Mouse (Mus musculus) testis, adult 2 months (tissue): ENCODE data around the gene Ralgps1. TPM values are rescaled to one million over a fixed set of nuclear protein-coding genes. Genes with fewer than 3 reads are reported as not detected.
"Not testable (repeated sequence)": the region's sequence is repeated elsewhere in the genome, so short reads cannot be mapped to it uniquely, and the experiment has no call there.

Experiments
- H3K27ac ChIP-seq: fragments of 200-500 bp; 2 replicates; pipeline ENCODE4 v1.5.1; 2012; ENCODE audit warnings: low read depth, low read length; ENCODE audit not compliant: control insufficient read depth, insufficient read depth
- H3K27me3 ChIP-seq: fragments of 200-500 bp; 2 replicates; pipeline ENCODE4 v1.6.1; 2012; ENCODE audit warnings: mild to moderate bottlenecking, low read length, moderate library complexity; ENCODE audit not compliant: control insufficient read depth, insufficient read depth
- H3K36me3 ChIP-seq: fragments of 200-500 bp; 2 replicates; pipeline ENCODE4 v1.6.1; 2012; ENCODE audit warnings: mild to moderate bottlenecking, low read length; ENCODE audit not compliant: control insufficient read depth, insufficient read depth
- H3K4me1 ChIP-seq: fragments of 200-500 bp; 2 replicates; pipeline ENCODE4 v1.6.1; 2012; ENCODE audit warnings: low read length; ENCODE audit not compliant: control insufficient read depth, insufficient read depth
- H3K4me3 ChIP-seq: fragments of 200-500 bp; 2 replicates; pipeline ENCODE4 v1.5.1; 2012; ENCODE audit warnings: low read depth, mild to moderate bottlenecking, low read length, moderate library complexity, mixed read lengths; ENCODE audit not compliant: control insufficient read depth
- CTCF ChIP-seq: fragments of 200-500 bp; IDR thresholded peaks from 2 replicates; pipeline ENCODE4 v1.5.1; 2012; ENCODE audit warnings: low read depth, mild to moderate bottlenecking, inconsistent platforms, low read length, moderate library complexity; ENCODE audit not compliant: control insufficient read depth, insufficient read depth, insufficient replicate concordance
- POLR2A ChIP-seq: fragments of 200-500 bp; IDR thresholded peaks from 2 replicates; pipeline ENCODE4 v1.6.1; 2012; ENCODE audit warnings: low read depth, mild to moderate bottlenecking, inconsistent platforms, low read length, moderate library complexity; ENCODE audit not compliant: control insufficient read depth
- polyA plus RNA-seq: library from polyadenylated mRNA; depleted of rRNA; stranded (reverse); fragments of >200 nt; gene quantifications from 2 replicates; pipeline ENCODE4 v1.2.3, GENCODE M21; 2012; rRNA removed

Gene Ralgps1
- polyA plus RNA-seq, 1 experiment = 33.0 TPM

GRCm38 (mm10) chr2:33095221-33095671 lies 276.0 kb downstream of the Ralgps1 start:
- no peak for TF ChIP-seq POLR2A
- no peak for TF ChIP-seq CTCF
- Histone ChIP-seq H3K27ac (no peak overlapping the region), H3K36me3 (no peaks in the 10 kb centered on the region; the same call in 1 of the 2 replicates), H3K4me3 (no peak overlapping the region), H3K27me3 (no peaks in the 10 kb centered on the region), H3K4me1 (no peaks in the 10 kb centered on the region)

DNA sequence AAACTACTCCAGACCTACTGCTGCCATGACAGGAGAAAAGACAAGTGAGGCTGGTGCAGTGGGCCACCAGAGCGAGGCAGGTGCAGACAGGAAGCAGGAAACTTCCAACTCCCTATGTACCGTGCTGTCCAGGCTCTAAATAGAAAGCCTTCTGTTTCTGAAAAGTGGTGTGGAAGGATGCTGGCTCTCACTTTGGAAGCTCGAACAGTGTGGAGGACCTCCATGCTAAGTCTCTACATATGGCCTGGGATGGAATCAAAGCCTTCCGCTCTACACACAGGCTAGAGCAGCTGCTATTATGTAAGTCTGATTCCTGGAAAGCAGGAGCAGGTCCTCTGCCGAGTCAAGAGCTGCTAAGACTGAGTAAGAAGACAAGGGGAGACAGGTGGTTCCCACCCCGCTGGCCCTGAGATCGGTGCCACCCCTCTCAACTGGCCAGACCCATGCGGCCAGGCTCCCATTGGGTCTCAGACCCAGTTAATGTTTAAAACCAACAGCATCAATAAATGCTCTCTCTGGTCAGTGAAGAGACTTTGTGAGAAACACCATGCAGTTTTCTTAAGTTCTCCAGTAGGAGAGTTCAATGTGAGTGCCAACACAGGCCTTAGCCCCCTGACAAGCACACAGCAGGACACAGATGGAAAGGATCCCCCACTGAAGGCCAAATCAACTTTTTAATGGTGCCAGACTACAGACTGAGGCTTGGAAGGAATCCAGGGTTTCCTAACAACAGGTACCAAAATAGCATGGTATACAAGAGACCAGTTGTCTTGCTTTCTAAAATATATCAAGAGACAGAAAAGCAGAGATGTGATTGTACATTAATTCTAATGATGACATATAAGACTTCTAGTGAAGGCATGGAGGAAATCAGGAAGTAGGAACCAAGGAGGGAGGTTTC lies 280.4 kb downstream of the Ralgps1 start:
- Histone ChIP-seq H3K4me3 (no peak overlapping the region), H3K36me3 (no peaks in the 10 kb centered on the region), H3K27ac (no peak overlapping the region), H3K4me1 (no peaks in the 10 kb centered on the region), H3K27me3 (no peaks in the 10 kb centered on the region)
- TF ChIP-seq CTCF (no peak), POLR2A (no peak)

- H3K36me3 ChIP-seq, H3K27me3 ChIP-seq, H3K4me1 ChIP-seq, H3K4me3 ChIP-seq, H3K27ac ChIP-seq: not testable (repeated sequence)
These were observed 281.3 kb downstream of the Ralgps1 start for GRCm38 (mm10) chr2:33090033-33090400.

- H3K27ac ChIP-seq = no peak overlapping the region
- TF ChIP-seq POLR2A (no peak), CTCF (no peak)
- H3K4me3 ChIP-seq = no peak overlapping the region
- no peaks in the 10 kb centered on the region for H3K36me3 ChIP-seq
- H3K4me1 ChIP-seq = no peaks in the 10 kb centered on the region
- H3K27me3 ChIP-seq = no peaks in the 10 kb centered on the region
These were observed 281.8 kb downstream of the Ralgps1 start for GRCm38 (mm10) chr2:33089356-33090032.

DNA sequence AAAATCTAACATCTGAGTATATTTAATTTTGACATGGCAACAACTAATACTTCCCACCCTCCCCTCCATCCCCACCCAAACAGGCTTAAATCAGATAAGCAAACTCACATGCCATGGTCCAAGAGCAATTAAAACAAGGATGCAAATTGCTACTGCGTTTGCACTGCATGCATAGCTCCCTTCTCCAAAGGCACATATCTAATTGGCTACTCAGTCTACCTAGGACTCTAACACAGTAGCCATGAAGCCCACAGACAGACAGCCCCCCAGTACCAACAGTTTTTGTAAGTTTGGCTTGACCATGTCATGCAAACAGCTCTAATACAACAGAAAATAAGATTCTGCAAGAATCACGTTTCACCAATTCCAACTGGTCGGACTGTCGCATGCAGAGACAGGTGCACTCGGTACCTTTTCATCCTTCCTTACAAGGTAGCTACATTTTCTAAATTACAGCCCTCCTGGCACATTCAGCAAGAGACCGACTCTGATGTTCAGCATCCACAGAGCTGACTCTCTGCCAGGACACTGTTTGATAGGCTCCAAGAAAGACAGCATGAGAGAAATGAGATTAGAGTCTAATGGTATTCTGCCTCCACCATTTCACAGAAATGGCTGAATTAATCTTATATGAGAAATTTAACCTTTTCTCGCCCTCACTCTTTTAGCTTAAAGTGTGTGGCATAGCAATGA lies 284.5 kb downstream of the Ralgps1 start:
- Histone ChIP-seq H3K27ac (no peak overlapping the region), H3K4me3 (no peak overlapping the region), H3K27me3 (no peaks in the 10 kb centered on the region), H3K4me1 (no peaks in the 10 kb centered on the region), H3K36me3 (no peaks in the 10 kb centered on the region)
- TF ChIP-seq CTCF (no peak), POLR2A (no peak)

- Histone ChIP-seq H3K4me3 (no peak overlapping the region), H3K27me3 (no peaks in the 10 kb centered on the region), H3K36me3 (no peaks in the 10 kb centered on the region), H3K4me1 (no peaks in the 10 kb centered on the region), H3K27ac (no peak overlapping the region)
- no peak for TF ChIP-seq POLR2A
- no peak for TF ChIP-seq CTCF
These were observed 285.2 kb downstream of the Ralgps1 start for GRCm38 (mm10) chr2:33086016-33086596.

GRCm38 (mm10) chr2:33084221-33084620 lies 287.1 kb downstream of the Ralgps1 start:
- TF ChIP-seq POLR2A (no peak), CTCF (no peak)
- Histone ChIP-seq H3K4me1 (no peaks in the 10 kb centered on the region), H3K27ac (no peak overlapping the region)

More at GRCm38 (mm10) chr2:33084221-33084620, 287.1 kb downstream of the Ralgps1 start:
- Histone ChIP-seq H3K27me3 (no peaks in the 10 kb centered on the region), H3K4me3 (no peak overlapping the region), H3K36me3 (no peaks in the 10 kb centered on the region)

Other genes starting within 250 kb of the Ralgps1 start
- gene Garnl3, start 239.8 kb downstream of the Ralgps1 start, polyA plus RNA-seq = 46.5 and 54.3 TPM in 2 replicates
- gene Angptl2, start 155.4 kb downstream of the Ralgps1 start, polyA plus RNA-seq = 3.1 and 4.5 TPM in 2 replicates
- 10.5 and 10.9 TPM in 2 replicates for gene Zbtb34, start 59.8 kb upstream of the Ralgps1 start, polyA plus RNA-seq
- 4.7 and 5.4 TPM in 2 replicates for gene Zbtb43, start 97.1 kb upstream of the Ralgps1 start, polyA plus RNA-seq